Mouse (Mus musculus): ENCODE results near the gene Wipf3. TPM values are rescaled to one million over a fixed set of nuclear protein-coding genes. Genes with fewer than 3 reads are reported as not detected.

The Wipf3 gene
- polyA plus RNA-seq, 1 experiment from 2014 or later = 0.72 TPM

DNA sequence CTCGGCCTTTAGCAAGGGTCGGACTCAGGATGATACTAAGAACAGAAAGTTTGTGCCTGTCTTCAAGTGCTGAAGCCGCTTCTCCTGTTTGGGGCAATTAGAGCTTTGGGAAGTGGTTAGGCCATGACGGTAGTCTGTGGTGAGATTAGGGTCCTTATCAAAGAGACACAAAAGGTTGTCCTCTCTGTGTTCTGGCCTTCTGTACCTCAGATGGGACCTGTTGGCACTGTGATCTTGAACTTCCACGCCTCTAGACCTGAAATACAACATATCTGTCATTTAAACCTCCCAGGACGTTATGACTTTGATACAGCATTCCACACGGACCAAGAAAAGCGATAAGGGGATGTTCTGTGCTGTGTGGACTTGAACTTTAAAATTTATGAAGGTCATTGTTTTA lies 99.3 kb downstream of the Wipf3 start:
- peaks cover 59% of the 10 kb centered on the region for H3K36me3 ChIP-seq (replicated peaks)
- peaks cover 31% of the 10 kb centered on the region for H3K4me1 ChIP-seq
- DNase-seq (ENCODE audit: extremely low spot score, low spot score) = no peak
- 90% methylated on average over 8 of the region's 8 CpGs for WGBS
- 0 out of 2 replicates have a peak, but pooled peaks cover 4% of the 10 kb centered on the region for H3K27me3 ChIP-seq (ENCODE audit: poor library complexity, severe bottlenecking)
- H3K9me3 ChIP-seq = no peaks in the 10 kb centered on the region
- H3K27ac ChIP-seq = no peak overlapping the region
- no peak overlapping the region for H3K4me3 ChIP-seq

DNA sequence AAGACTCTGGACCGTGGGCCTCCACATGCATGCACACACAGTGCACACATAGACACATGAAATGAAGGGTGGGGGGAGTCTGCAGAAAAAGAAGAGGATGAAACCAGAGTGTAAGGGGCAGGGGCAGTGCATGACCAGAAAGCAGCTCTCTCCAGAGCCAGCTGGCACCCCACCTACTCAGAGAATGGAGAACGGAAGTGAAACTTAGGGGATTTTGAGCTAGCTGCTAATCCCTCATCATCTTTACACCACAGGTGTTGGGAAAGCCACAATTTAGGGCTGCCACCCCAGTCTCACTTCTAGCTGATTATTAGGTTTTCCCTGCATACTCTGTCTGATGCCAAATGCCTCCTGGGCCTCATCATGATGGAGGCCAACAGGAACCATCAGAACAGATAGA lies 100.8 kb downstream of the Wipf3 start:
- H3K27me3 ChIP-seq (ENCODE audit: poor library complexity, severe bottlenecking) = 0 out of 2 replicates have a peak, but pooled peaks cover 4% of the 10 kb centered on the region
- H3K36me3 ChIP-seq (replicated peaks) = peaks cover 49% of the 10 kb centered on the region
- WGBS = 84% methylated on average over 2 of the region's 2 CpGs
- no peaks in the 10 kb centered on the region for H3K9me3 ChIP-seq
- peaks cover 25% of the 10 kb centered on the region for H3K4me1 ChIP-seq
- no peak overlapping the region for H3K4me3 ChIP-seq
- DNase-seq (ENCODE audit: extremely low spot score, low spot score) = no peak
- H3K27ac ChIP-seq = no peak overlapping the region

DNA sequence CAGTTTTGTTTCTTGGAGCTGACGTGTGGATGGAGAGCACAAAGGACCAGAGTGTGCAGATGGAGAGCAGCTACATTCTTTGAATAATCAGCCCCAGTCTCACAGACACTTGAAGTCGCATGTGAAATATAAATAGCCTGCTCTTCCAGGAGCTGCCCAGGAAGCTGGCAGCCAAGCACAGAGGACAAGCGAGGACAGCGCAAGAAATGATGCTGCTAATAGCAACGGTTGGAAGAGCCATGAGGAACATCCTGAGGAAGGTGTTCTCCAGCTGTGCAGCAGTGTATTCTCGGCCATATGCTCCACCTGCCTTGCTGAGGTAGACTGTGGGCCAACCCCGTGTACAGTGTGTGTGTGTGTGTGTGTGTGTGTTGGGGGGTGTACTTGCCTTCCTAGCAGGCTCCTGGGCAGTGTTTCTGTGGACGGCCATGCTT lies 101.7 kb downstream of the Wipf3 start:
- peaks cover 28% of the 10 kb centered on the region for H3K4me1 ChIP-seq
- DNase-seq (ENCODE audit: extremely low spot score, low spot score) = no peak
- peaks cover 44% of the 10 kb centered on the region for H3K36me3 ChIP-seq (replicated peaks)
- no peak overlapping the region for H3K27ac ChIP-seq
- H3K27me3 ChIP-seq (ENCODE audit: poor library complexity, severe bottlenecking) = 0 out of 2 replicates have a peak, but pooled peaks cover 4% of the 10 kb centered on the region
- H3K9me3 ChIP-seq = no peaks in the 10 kb centered on the region
- no peak overlapping the region for H3K4me3 ChIP-seq
- 78% methylated on average over 8 of the region's 8 CpGs for WGBS

DNA sequence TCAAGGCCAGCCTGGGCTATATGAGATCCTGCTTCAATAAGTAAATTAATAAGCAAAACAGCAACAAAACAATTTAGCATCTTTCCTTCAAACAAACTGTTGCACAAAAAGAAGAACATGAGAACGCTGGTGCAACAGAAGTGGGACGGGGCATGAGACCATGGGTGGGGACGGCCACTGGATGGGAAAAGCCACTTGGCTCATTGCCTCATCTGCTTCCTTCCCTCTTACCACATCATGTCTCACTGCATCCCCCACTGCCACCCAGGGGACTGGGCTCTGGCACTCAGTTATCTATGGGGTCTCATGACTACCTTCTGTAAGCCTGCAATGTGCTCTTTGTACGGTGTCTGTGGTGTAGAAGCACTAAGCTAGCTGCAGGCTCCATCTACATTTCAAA lies 106.1 kb downstream of the Wipf3 start:
- peaks cover 52% of the 10 kb centered on the region for H3K4me1 ChIP-seq
- WGBS = 92% methylated on average over 4 of the region's 4 CpGs

DNA sequence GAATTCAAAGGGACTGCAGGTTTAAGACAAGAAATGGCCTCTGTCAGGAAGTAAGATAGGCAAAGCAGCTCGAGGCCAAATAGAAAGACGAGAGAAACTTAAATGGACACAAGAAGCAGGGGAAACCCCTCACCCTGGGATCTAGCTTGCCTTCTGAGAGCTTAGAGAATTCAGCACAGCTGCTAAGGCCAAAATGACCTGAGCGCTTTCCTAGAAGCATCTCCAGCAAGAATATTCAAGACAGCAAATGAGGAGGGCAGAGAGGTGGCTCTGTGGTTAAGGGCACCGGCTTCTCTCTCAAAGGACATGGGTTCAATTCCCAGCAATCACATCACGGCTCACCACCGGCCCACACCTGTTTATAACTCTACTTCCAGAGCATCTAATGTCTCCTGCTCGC lies 107.7 kb downstream of the Wipf3 start:
- no peak for DNase-seq (ENCODE audit: extremely low spot score, low spot score)
- Histone ChIP-seq H3K27me3 (ENCODE audit: poor library complexity, severe bottlenecking) (peaks cover 12% of the 10 kb centered on the region; the same call in 1 of the 2 replicates), H3K9me3 (no peaks in the 10 kb centered on the region), H3K27ac (0 out of 2 replicates have a peak overlapping the region, but pooled peaks have one; percentile 21), H3K4me1 (peaks cover 53% of the 10 kb centered on the region), H3K4me3 (no peak overlapping the region), H3K36me3 (replicated peaks) (peaks cover 14% of the 10 kb centered on the region)
- 83% methylated on average over 7 of the region's 7 CpGs for WGBS

More for the DNA sequence above, 106.1 kb downstream of the Wipf3 start:
- no peak for DNase-seq (ENCODE audit: extremely low spot score, low spot score)
- Histone ChIP-seq H3K4me3 (no peak overlapping the region), H3K27ac (no peak overlapping the region), H3K36me3 (replicated peaks) (peaks cover 16% of the 10 kb centered on the region), H3K9me3 (no peaks in the 10 kb centered on the region), H3K27me3 (ENCODE audit: poor library complexity, severe bottlenecking) (peaks cover 9% of the 10 kb centered on the region; the same call in 1 of the 2 replicates)

DNA sequence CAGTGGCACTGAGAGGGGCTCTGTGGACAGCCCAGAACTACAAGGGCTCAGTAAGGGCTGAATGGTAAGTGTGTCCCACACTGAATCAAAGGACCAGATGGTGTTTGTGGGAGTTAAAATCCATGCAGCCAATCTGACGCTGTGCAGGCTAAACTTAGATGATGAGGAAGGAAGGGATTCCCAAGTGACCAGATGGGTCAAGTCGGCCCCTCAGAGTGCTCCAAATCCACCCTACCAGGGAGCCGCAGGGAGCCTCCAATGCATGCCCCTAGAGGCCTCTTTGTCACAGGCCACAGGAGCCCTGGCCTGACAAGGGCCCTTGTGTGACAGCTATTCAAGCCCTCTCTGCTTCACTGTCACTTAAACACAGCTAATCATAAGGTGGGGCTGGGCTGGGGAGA lies 109.4 kb downstream of the Wipf3 start:
- Histone ChIP-seq H3K4me1 (peaks cover 57% of the 10 kb centered on the region), H3K9me3 (peaks cover 3% of the 10 kb centered on the region; the same call in 1 of the 2 replicates), H3K27ac (peak overlapping the region; percentile 79), H3K36me3 (replicated peaks) (peaks cover 15% of the 10 kb centered on the region), H3K4me3 (peak overlapping the region; percentile 8; the same call in 1 of the 2 replicates), H3K27me3 (ENCODE audit: poor library complexity, severe bottlenecking) (peaks cover 12% of the 10 kb centered on the region; the same call in 1 of the 2 replicates)
- peak; percentile 31 for DNase-seq (ENCODE audit: extremely low spot score, low spot score)
- 10% methylated on average over 3 of the region's 3 CpGs for WGBS

DNA sequence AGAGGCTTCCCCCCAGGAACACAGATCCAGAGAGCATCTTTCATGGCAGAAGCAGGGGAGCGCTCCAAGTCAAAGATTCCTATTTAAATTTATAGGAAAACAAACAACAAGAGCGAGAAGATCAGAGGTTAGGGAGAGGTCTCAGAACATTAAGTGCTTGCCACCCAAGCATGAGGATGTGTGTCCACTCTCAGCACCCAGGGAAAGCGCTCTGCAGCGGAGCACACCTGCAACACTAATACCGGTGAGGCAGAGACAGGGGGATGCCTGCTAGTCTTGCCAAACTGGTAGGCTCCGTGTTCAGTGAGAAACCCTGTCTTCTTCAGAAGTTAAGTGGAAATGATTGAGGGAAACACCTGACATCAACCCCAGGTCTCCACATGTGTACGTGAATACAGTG lies 110.0 kb downstream of the Wipf3 start:
- Histone ChIP-seq H3K27me3 (ENCODE audit: poor library complexity, severe bottlenecking) (peaks cover 12% of the 10 kb centered on the region; the same call in 1 of the 2 replicates), H3K4me3 (no peak overlapping the region), H3K36me3 (replicated peaks) (peaks cover 19% of the 10 kb centered on the region), H3K4me1 (peaks cover 57% of the 10 kb centered on the region), H3K27ac (peak overlapping the region; percentile 79), H3K9me3 (peaks cover 3% of the 10 kb centered on the region; the same call in 1 of the 2 replicates)
- DNase-seq (ENCODE audit: extremely low spot score, low spot score) = no peak
- WGBS = 88% methylated on average over 7 of the region's 7 CpGs

DNA sequence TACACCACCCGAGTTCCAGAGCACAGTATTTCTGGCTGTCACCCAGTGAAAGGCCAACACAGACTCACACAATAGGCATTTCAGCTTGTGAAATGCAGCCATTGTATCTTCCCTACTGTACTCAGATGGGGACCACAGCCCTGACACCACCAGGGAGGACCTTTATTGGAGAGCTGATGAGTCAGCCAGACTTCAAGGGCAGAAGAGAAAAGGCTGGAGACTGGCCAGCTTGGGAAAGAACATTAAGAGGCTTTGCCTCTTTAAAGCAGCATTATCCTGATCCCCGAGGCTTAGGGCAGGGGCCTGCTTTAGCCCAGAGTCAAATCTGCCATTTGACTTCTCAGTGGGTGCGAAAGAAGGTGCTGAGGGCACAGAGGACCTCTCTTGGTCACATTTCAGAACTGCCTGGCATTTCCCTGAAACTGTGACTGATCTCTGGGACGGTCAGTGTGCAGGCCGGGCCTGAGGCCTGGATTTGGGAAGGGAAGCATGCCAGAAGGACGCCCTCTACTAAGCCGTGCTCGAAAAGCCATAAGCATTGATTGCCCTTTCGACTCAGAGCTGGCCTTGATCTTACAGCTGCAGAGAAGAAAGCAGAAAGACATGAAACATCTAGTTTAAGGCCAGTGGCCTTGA lies 111.0 kb downstream of the Wipf3 start:
- no peak for DNase-seq (ENCODE audit: extremely low spot score, low spot score)
- peaks cover 22% of the 10 kb centered on the region for H3K36me3 ChIP-seq (replicated peaks)
- H3K27ac ChIP-seq = peak overlapping the region; percentile 79
- peaks cover 3% of the 10 kb centered on the region; the same call in 1 of the 2 replicates for H3K9me3 ChIP-seq
- peaks cover 12% of the 10 kb centered on the region; the same call in 1 of the 2 replicates for H3K27me3 ChIP-seq (ENCODE audit: poor library complexity, severe bottlenecking)
- H3K4me3 ChIP-seq = no peak overlapping the region
- 52% methylated on average over 9 of the region's 9 CpGs for WGBS
- H3K4me1 ChIP-seq = peaks cover 57% of the 10 kb centered on the region

DNA sequence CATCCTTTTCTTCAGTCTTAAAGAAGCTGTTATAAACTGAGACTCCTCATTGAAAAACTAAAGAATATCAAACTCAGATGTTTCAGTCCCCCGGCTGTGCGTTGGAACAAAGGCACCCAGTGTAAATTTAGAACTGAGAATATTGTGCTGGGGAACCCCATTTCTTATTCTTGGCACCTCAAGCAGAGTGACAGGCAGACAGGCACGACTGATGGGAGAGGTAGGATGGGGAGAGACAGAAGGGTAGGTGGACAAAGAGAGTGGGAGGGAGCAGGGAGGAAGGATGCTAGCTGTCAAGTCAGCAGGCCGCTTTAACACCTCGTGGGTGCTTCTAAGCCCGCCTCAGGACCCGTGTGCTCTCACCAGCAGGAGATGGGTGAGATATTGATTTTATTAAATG lies 113.4 kb downstream of the Wipf3 start:
- peaks cover 45% of the 10 kb centered on the region for H3K4me1 ChIP-seq
- peaks cover 33% of the 10 kb centered on the region for H3K36me3 ChIP-seq (replicated peaks)
- DNase-seq (ENCODE audit: extremely low spot score, low spot score) = no peak
- peaks cover 12% of the 10 kb centered on the region; the same call in 1 of the 2 replicates for H3K27me3 ChIP-seq (ENCODE audit: poor library complexity, severe bottlenecking)
- WGBS = 84% methylated on average over 7 of the region's 7 CpGs
- H3K27ac ChIP-seq = no peak overlapping the region
- H3K9me3 ChIP-seq = peaks cover 3% of the 10 kb centered on the region; the same call in 1 of the 2 replicates
- no peak overlapping the region for H3K4me3 ChIP-seq

DNA sequence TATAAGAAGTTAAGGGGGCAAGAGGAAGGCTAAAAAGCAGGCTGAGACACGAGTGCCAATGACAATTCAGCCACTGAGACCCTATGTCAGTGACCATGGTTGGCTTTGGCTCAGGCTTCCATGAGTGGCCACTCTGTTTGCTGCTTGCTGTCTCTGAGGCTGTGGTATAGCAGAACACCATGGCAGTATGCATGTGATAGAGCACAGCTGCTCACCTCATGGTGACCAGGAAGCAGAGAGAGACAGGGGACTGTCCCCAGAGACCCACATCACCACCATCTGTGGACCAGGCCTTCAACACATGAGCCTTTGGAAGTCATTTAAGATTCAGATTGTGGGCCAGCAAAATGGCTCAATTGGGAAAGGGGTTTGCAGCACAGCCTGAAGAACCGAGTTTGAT lies 114.2 kb downstream of the Wipf3 start:
- DNase-seq (ENCODE audit: extremely low spot score, low spot score) = no peak
- 87% methylated on average over 2 of the region's 2 CpGs for WGBS
- 0 out of 2 replicates have a peak, but pooled peaks cover 12% of the 10 kb centered on the region for H3K27me3 ChIP-seq (ENCODE audit: poor library complexity, severe bottlenecking)
- peaks cover 39% of the 10 kb centered on the region for H3K36me3 ChIP-seq (replicated peaks)
- H3K4me3 ChIP-seq = no peak overlapping the region
- peaks cover 41% of the 10 kb centered on the region for H3K4me1 ChIP-seq
- H3K9me3 ChIP-seq = peaks cover 3% of the 10 kb centered on the region; the same call in 1 of the 2 replicates
- H3K27ac ChIP-seq = no peak overlapping the region

DNA sequence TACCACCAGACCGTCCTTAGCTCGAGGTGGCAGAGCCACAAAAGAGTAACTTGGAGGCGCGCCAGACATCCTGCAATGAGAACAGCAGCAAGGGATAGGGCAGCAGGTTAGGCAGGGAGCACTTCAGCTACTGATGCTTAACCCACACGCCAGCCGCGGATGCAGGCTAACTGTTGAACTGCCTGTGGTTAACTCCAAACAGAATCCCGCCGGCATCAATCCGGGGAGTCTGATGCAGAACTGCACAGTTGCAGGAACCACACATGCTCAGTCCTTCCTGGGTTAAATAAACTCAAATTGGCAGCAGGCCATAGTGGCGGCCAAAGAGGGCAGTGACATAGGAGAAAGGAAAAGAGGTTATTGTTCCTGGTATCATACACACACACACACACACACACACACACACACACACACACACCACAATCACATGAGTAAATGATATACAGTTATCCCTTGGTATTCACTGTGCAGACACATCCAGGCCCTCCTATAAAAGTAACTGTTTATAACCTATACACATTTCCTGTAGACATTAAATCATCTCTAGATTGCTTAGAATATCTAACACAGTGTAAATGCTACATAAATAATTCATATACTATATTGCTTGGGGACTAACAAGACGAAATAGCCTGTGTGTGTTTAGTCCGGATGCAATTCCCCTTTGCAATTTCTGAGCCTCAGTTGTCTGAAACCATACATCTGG lies 119.1 kb downstream of the Wipf3 start:
- Histone ChIP-seq H3K27me3 (ENCODE audit: poor library complexity, severe bottlenecking) (no peaks in the 10 kb centered on the region), H3K36me3 (replicated peaks) (peaks cover 32% of the 10 kb centered on the region), H3K4me1 (peaks cover 51% of the 10 kb centered on the region), H3K9me3 (peaks cover 3% of the 10 kb centered on the region; the same call in 1 of the 2 replicates), H3K27ac (peak overlapping the region; percentile 15; the same call in 1 of the 2 replicates), H3K4me3 (no peak overlapping the region)
- 87% methylated on average over 13 of the region's 13 CpGs for WGBS
- no peak for DNase-seq (ENCODE audit: extremely low spot score, low spot score)

DNA sequence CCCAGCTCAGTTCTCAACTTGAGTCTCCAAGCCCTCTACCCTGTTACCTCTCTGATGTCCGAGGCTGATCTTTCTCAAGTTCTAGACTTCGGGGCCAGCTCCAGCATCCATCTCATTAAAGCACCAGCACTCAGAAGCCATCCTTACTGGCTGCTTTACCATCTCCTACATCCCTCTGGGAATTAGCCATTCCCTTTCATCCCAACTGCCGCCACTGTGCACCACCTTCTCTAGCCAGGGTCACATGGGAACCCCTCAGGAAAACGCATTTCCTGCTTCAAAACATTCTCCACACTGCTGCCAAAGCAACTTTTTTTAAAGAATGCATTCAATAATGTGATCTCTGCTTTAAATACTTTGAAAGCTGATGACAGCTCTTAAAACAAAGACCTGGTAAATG lies 119.9 kb downstream of the Wipf3 start:
- Histone ChIP-seq H3K4me1 (peaks cover 59% of the 10 kb centered on the region), H3K9me3 (no peaks in the 10 kb centered on the region), H3K27ac (0 out of 2 replicates have a peak overlapping the region, but pooled peaks have one; percentile 40), H3K27me3 (ENCODE audit: poor library complexity, severe bottlenecking) (no peaks in the 10 kb centered on the region), H3K36me3 (replicated peaks) (peaks cover 23% of the 10 kb centered on the region), H3K4me3 (no peak overlapping the region)
- 73% methylated on average over 4 of the region's 4 CpGs for WGBS
- no peak for DNase-seq (ENCODE audit: extremely low spot score, low spot score)
